Mouse (Mus musculus) heart, embryonic 14.5 days (tissue): ENCODE results near the gene Pid1. TPM values are rescaled to one million over a fixed set of nuclear protein-coding genes. Genes with fewer than 3 reads are reported as not detected.
A peak's percentile ranks its signal among the peaks of the same experiment; 100 is the strongest.

Source experiments
- ATAC-seq: fragments of 200-750 bp; cut with Nextera tagmentation; 2 replicates; pipeline ENCODE4 v1.8.0; 2017; ENCODE audit warnings: low read depth, moderate TSS enrichment; ENCODE audit not compliant: insufficient number of reproducible peaks, insufficient read depth, low FRiP score
- H3K27ac ChIP-seq, 2 experiments: fragments of 200-500 bp in 1 of 2; fragments of 300-500 bp in 1 of 2; sonication (generic) in 1 of 2; replicated peaks in 1 of 2; 2 replicates each; pipeline ENCODE4 v1.5.1; 2012 to 2014; ENCODE audit warnings: low read depth in 2 of 2, low read length in 2 of 2, control low read depth in 1 of 2, mild to moderate bottlenecking in 1 of 2, mixed read lengths in 1 of 2; ENCODE audit not compliant: control insufficient read depth in 1 of 2, insufficient read depth in 1 of 2
- H3K27me3 ChIP-seq: fragments of 300-500 bp; sonication (generic); 2 replicates; pipeline ENCODE4 v1.6.1; 2014; ENCODE audit warnings: mild to moderate bottlenecking, low read length, control low read depth; ENCODE audit not compliant: control insufficient read depth, insufficient read depth
- H3K36me3 ChIP-seq: fragments of 300-500 bp; sonication (generic); 2 replicates; pipeline ENCODE4 v1.6.1; 2014; ENCODE audit warnings: mild to moderate bottlenecking, control low read depth, low read length, mixed read lengths; ENCODE audit not compliant: control insufficient read depth, insufficient read depth
- H3K4me1 ChIP-seq, 2 experiments: fragments of 200-500 bp in 1 of 2; fragments of 300-500 bp in 1 of 2; sonication (generic) in 1 of 2; 2 replicates each; pipeline ENCODE4 v1.6.1; 2012 to 2014; ENCODE audit warnings: low read length in 2 of 2, control low read depth in 1 of 2, mixed read lengths in 1 of 2; ENCODE audit not compliant: control insufficient read depth in 2 of 2, insufficient read depth in 2 of 2
- H3K4me2 ChIP-seq: fragments of 300-500 bp; sonication (generic); 2 replicates; pipeline ENCODE4 v1.6.1; 2014; ENCODE audit warnings: mild to moderate bottlenecking, low read length
- H3K4me3 ChIP-seq, 2 experiments: fragments of 200-500 bp in 1 of 2; fragments of 300-500 bp in 1 of 2; sonication (generic) in 1 of 2; 2 replicates each; pipeline ENCODE4 v1.5.1; 2012 to 2014; ENCODE audit warnings: low read length in 2 of 2, mild to moderate bottlenecking in 2 of 2, control low read depth in 1 of 2, low read depth in 1 of 2, moderate library complexity in 1 of 2; ENCODE audit not compliant: control insufficient read depth in 1 of 2, insufficient read depth in 1 of 2
- H3K9ac ChIP-seq: fragments of 300-500 bp; sonication (generic); 2 replicates; pipeline ENCODE4 v1.6.1; 2014; ENCODE audit warnings: mild to moderate bottlenecking, low read length
- H3K9me3 ChIP-seq: fragments of 300-500 bp; sonication (generic); 2 replicates; pipeline ENCODE4 v1.6.1; 2016; ENCODE audit warnings: low read length, control low read depth; ENCODE audit not compliant: control insufficient read depth
- WGBS: fragments of 180-500 bp; shearing (Covaris S2); extraction: QIAGEN DNeasy Blood & Tissue Kit; methylation state at CpG from one replicate; pipeline ENCODE4 v1.1.7; 2014; 5-methylcytosine and 5-hydroxymethylcytosine counted together
- polyA plus RNA-seq: library from polyadenylated mRNA; unstranded; fragments of >200 nt; fragmentation: Nextera tagmentation; extraction: Ambion mirVana; gene quantifications from 2 replicates; pipeline ENCODE4 v1.2.1, GENCODE M21; 2014

The Pid1 gene
- polyA plus RNA-seq, 1 experiment from 2014 or later = 11.2 TPM

DNA sequence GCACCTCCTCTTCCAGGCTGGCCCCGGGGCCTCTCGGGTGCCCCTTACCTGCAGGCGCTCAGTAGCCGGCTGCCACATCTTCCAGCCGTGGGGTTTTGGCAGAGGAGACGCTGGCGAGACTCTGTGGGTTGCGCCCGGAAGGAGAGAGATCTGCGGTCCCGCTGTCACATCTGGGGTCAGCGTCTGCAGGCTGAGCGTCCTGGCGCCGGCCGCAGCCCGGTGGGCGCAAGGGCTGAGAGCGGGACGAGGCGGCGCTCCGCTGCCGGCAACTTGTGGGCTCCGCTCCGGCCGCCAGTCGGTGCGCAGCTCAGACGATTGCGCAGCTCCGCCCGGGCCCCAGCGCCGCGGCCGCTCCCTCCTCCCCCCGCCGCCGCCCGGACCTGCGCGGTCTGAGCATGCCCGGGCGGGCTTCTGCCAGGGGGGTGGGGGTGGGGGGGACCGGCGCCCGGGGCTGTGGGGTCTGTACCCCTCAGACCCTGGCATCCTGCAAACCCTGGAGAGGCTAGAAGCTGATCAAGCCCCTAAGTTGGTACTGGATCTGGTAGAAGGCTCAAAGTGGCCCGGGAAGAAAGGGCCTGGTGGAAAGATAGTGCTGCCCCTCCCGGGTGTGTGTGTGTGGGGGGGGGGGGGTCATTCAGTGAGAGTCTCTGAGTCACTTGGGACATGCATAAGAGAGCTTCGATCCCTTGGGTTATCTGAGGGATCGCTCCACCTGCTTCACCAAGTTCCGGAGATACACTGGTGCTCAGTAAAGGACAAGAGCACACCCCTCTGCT lies 79.5 kb downstream of the Pid1 start:
- H3K4me1 ChIP-seq = peaks cover 0 to 5% of the 10 kb centered on the region in 2 experiments; a peak in 1 of 4 replicates
- 0 out of 4 replicates have a peak overlapping the region, but pooled peaks of 1 of the 2 experiments have one; percentile 14 for H3K27ac ChIP-seq
- H3K4me3 ChIP-seq = peak overlapping the region; percentile 62 to 65
- peak; percentile 64 for ATAC-seq
- WGBS = 3% methylated on average over 41 of the region's 53 CpGs
- peak overlapping the region; percentile 92 for H3K4me2 ChIP-seq
- no peaks in the 10 kb centered on the region for H3K9me3 ChIP-seq
- H3K27me3 ChIP-seq = peaks cover 15% of the 10 kb centered on the region
- H3K9ac ChIP-seq = peak overlapping the region; percentile 75
- no peaks in the 10 kb centered on the region for H3K36me3 ChIP-seq

DNA sequence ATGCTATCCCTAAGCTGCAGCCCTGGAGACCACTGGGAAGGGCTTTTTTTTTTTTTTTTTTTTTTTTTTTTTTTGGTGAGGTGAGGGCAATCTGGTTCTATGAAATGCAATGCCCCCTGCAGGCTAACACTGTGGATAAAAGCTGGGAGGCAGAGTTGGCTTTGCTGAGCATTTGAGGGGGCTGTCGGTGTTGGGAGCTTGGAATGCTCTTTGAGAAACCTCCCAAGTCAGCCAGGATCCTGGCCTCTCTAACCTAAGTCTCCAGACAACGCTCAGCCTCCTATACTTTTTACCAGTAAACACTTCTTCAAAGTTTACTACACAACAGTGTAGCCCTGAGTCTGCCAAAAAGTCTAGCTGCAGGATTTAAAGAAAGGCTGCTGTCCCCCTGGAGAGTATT lies 80.9 kb downstream of the Pid1 start:
- H3K9ac ChIP-seq = no peak overlapping the region
- WGBS = 5% methylated on average over 2 of the region's 2 CpGs
- peak overlapping the region; percentile 62 to 65; a peak in 2 of 4 replicates for H3K4me3 ChIP-seq

DNA sequence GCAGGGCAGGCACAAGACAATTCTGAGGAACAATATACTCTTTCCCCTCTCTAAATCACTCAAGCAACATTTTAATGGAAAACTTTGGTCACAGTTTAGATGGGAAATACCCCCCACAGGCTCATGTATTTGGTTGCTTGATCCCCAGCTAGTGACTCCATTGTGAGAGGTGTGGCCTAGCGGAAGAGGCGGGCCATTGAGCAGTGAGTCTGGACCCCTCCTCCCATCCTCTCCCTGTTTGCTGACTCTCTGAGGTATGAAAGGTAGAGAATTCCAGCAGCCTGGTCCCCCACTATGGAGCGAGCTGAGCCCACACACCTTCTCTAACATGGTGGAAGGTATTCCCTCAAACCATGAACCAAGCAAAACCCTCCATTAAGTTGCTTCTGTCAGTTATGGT lies 83.8 kb downstream of the Pid1 start:
- H3K27me3 ChIP-seq = peaks cover 14% of the 10 kb centered on the region
- no peaks in the 10 kb centered on the region for H3K9me3 ChIP-seq
- H3K4me1 ChIP-seq = peaks cover 0 to 5% of the 10 kb centered on the region in 2 experiments; a peak in 1 of 4 replicates
- H3K9ac ChIP-seq = no peak overlapping the region
- no peak overlapping the region for H3K4me3 ChIP-seq
- no peak overlapping the region for H3K4me2 ChIP-seq
- 83% methylated on average over 3 of the region's 3 CpGs for WGBS
- ATAC-seq = no peak
- H3K36me3 ChIP-seq = no peaks in the 10 kb centered on the region
- H3K27ac ChIP-seq = no peak overlapping the region

More for the DNA sequence above, 80.9 kb downstream of the Pid1 start:
- H3K27me3 ChIP-seq = peaks cover 15% of the 10 kb centered on the region
- ATAC-seq = no peak
- H3K9me3 ChIP-seq = no peaks in the 10 kb centered on the region
- no peak overlapping the region for H3K27ac ChIP-seq
- no peaks in the 10 kb centered on the region for H3K36me3 ChIP-seq
- peak overlapping the region; percentile 92 for H3K4me2 ChIP-seq
- H3K4me1 ChIP-seq = peaks cover 0 to 5% of the 10 kb centered on the region in 2 experiments; a peak in 1 of 4 replicates

DNA sequence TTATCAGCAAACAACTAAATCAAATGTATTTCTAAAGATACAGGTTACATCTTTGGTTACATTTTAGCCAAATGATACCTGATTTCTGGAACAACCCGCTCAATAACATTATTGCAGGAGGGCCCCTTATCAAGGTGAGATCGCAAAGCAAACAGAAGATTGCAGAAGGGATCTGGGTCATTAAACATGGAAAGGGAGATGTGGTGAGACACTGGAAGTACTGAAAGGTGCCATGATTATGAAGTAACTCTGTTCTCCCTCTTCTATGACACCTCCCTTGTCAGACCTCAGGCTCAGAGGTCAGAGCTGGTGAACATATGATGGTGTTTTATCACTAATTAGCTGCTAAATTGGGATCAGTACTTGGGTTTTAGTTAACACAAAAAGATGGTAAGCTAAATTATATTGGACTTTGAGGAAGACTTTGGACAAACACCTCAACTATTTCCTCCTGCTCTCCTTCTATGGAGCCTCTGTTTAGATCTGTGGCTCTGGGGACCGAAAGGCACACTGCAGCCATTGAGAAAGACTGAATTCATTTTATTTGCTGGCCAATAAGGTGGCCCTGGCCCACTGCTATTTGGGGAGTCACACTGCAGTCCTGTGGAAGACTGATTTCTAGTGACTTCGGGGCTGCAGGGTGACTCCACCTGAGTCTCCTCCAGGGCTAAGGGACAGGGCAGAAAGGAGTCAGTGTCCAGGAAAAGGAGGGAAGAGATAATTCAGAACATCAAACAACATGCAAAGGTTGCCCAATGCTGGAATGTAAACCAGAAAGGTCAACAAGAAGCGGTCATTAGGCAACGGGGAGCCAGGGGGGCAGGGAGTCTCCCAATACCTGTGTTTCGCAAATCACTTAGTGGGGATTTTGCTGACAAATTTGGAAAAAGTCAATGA lies 85.4 kb downstream of the Pid1 start:
- Histone ChIP-seq H3K4me2 (no peak overlapping the region), H3K36me3 (no peaks in the 10 kb centered on the region), H3K4me1 (no peaks in the 10 kb centered on the region), H3K9ac (no peak overlapping the region), H3K9me3 (no peaks in the 10 kb centered on the region), H3K27ac (no peak overlapping the region), H3K27me3 (peaks cover 5% of the 10 kb centered on the region), H3K4me3 (no peak overlapping the region)
- ATAC-seq = no peak
- WGBS = 84% methylated on average over 7 of the region's 7 CpGs

DNA sequence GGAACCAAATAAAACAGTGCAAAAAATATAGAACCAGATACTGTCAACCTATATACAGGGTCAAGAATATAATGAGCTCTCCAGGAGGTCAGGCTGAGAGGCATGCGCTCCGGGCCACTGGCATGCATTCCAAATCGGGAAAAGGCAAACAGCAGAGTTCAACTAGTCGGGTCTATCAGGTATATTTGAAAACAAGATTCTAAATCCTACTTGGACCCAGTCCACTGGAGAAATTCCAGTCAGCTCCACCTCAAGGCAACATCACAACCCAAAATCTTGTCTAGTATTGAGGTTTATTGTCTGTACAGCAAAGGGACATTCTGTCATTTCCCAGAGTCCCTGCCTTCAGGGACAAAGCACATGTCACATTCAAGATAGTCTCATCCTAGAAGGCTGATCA lies 91.0 kb downstream of the Pid1 start:
- Histone ChIP-seq H3K9ac (no peak overlapping the region), H3K36me3 (no peaks in the 10 kb centered on the region), H3K4me3 (no peak overlapping the region), H3K4me1 (no peaks in the 10 kb centered on the region), H3K9me3 (no peaks in the 10 kb centered on the region), H3K27ac (no peak overlapping the region), H3K4me2 (no peak overlapping the region), H3K27me3 (no peaks in the 10 kb centered on the region)
- no peak for ATAC-seq
- 66% methylated on average over 4 of the region's 4 CpGs for WGBS

DNA sequence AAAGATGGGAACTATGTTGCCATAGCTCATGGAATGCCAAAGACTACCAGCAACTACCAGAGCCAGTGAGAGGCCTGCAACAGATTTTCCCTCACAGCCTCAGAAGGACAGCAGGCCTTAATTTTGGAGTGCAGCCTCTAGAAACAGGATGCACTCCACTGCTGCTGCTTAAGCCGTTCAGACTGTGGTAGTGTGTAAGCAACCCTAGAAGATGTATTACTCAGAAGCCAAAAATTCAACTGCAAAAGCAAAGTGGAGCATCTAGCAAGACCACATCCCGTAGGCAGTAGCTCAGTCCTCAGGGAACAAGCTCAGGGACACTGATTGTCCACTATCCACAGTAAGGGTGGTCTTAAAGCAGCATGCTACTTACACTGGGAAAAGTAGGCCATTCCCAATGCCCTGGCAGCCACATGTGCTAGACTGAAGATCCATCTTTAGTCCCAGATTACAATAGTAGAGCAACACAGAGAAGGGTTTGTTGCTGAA lies 92.2 kb downstream of the Pid1 start:
- H3K27me3 ChIP-seq = no peaks in the 10 kb centered on the region
- 69% methylated on average over 2 of the region's 2 CpGs for WGBS
- no peaks in the 10 kb centered on the region for H3K36me3 ChIP-seq
- no peaks in the 10 kb centered on the region for H3K4me1 ChIP-seq
- no peak overlapping the region for H3K4me2 ChIP-seq
- H3K4me3 ChIP-seq = no peak overlapping the region
- ATAC-seq = no peak
- H3K9ac ChIP-seq = no peak overlapping the region
- H3K27ac ChIP-seq = no peak overlapping the region
- no peaks in the 10 kb centered on the region for H3K9me3 ChIP-seq

DNA sequence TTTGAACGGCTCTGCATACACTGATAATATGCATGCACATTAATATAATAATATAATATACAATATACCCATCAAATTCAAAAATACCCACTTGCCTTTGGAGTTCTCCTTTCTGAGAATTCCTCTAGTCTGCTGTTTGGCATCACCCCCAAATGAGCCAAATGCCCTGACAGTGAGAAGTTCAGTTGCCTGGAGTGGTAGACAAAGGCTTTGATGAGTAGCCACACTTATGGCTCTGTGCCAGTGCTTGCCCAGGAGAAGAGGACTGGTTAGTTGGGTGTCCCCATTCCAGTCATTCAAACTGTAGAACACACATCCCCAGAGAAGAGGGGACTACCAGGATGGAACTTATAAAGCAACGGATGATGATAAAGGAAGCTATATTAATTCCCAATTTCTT lies 106.3 kb downstream of the Pid1 start:
- no peaks in the 10 kb centered on the region for H3K4me1 ChIP-seq
- H3K36me3 ChIP-seq = no peaks in the 10 kb centered on the region
- no peak for ATAC-seq
- H3K9ac ChIP-seq = no peak overlapping the region
- WGBS = 88% methylated on average over 2 of the region's 2 CpGs
- H3K27me3 ChIP-seq = no peaks in the 10 kb centered on the region
- H3K4me3 ChIP-seq = no peak overlapping the region
- no peaks in the 10 kb centered on the region for H3K9me3 ChIP-seq
- no peak overlapping the region for H3K27ac ChIP-seq
- H3K4me2 ChIP-seq = no peak overlapping the region
